Mouse (Mus musculus) lung, embryonic 14.5 days (tissue): ENCODE data around the gene Fbxw7. TPM values are rescaled to one million over a fixed set of nuclear protein-coding genes. Genes with fewer than 3 reads are reported as not detected.

Experiments
- ATAC-seq: fragments of 200-750 bp; cut with Nextera tagmentation; 2 replicates; pipeline ENCODE4 v1.8.0; 2017; ENCODE audit warnings: mild to moderate bottlenecking, moderate TSS enrichment, moderate library complexity; ENCODE audit not compliant: insufficient read depth
- DNase-seq: peaks from one replicate; pipeline ENCODE4 v3.0.0-alpha.2; 2015
- H3K27ac ChIP-seq: fragments of 300-500 bp; sonication (generic); 2 replicates; pipeline ENCODE4 v1.5.1; 2014; ENCODE audit warnings: low read depth, mild to moderate bottlenecking, moderate library complexity
- H3K27me3 ChIP-seq: fragments of 300-500 bp; sonication (generic); 2 replicates; pipeline ENCODE4 v1.6.1; 2014; ENCODE audit warnings: low read length, control low read depth; ENCODE audit not compliant: insufficient read depth
- H3K36me3 ChIP-seq: fragments of 300-500 bp; sonication (generic); 2 replicates; pipeline ENCODE4 v1.6.1; 2014; ENCODE audit warnings: control low read depth; ENCODE audit not compliant: insufficient read depth
- H3K4me1 ChIP-seq: fragments of 300-500 bp; sonication (generic); 2 replicates; pipeline ENCODE4 v1.6.1; 2014; ENCODE audit warnings: antibody characterized with exemption, control low read depth; ENCODE audit not compliant: insufficient read depth
- H3K4me2 ChIP-seq: fragments of 300-500 bp; sonication (generic); 2 replicates; pipeline ENCODE4 v1.6.1; 2014; ENCODE audit warnings: mild to moderate bottlenecking
- H3K4me3 ChIP-seq: fragments of 300-500 bp; sonication (generic); 2 replicates; pipeline ENCODE4 v1.5.1; 2014; ENCODE audit warnings: low read depth, low read length
- H3K9ac ChIP-seq: fragments of 300-500 bp; sonication (generic); 2 replicates; pipeline ENCODE4 v1.6.1; 2014
- H3K9me3 ChIP-seq: fragments of 300-500 bp; sonication (generic); 2 replicates; pipeline ENCODE4 v1.6.1; 2016; ENCODE audit warnings: low read depth, low read length, control low read depth
- CTCF ChIP-seq: IDR thresholded peaks from 2 replicates; pipeline ENCODE4 v1.5.1; 2016; ENCODE audit warnings: antibody characterized with exemption, low read depth
- WGBS: fragments of 180-500 bp; shearing (Covaris S2); extraction: QIAGEN DNeasy Blood & Tissue Kit; methylation state at CpG from one replicate; pipeline ENCODE4 v1.1.7; 2014; 5-methylcytosine and 5-hydroxymethylcytosine counted together
- polyA plus RNA-seq: library from polyadenylated mRNA; unstranded; fragments of >200 nt; fragmentation: Nextera tagmentation; extraction: Ambion mirVana; gene quantifications from 2 replicates; pipeline ENCODE4 v1.2.1, GENCODE M21; 2014

Fbxw7 gene
- polyA plus RNA-seq, 1 experiment from 2014 or later, result 9.8 TPM

GRCm38 (mm10) chr3:84813436-84814156 lies 1.5 kb upstream of the Fbxw7 start:
- ATAC-seq (no peak; the same call in 1 of the 2 replicates), DNase-seq (peak; percentile 8)
- Histone ChIP-seq H3K4me2 (peak overlapping the region; percentile 92), H3K27ac (peak overlapping the region; percentile 95), H3K4me3 (peak overlapping the region; percentile 97), H3K9ac (peak overlapping the region; percentile 73), H3K36me3 (no peaks in the 10 kb centered on the region), H3K27me3 (no peaks in the 10 kb centered on the region), H3K4me1 (peaks cover 11% of the 10 kb centered on the region; the same call in 1 of the 2 replicates), H3K9me3 (no peaks in the 10 kb centered on the region)
- WGBS, result under 1% methylated on average over 29 of the region's 29 CpGs
- no peak for TF ChIP-seq CTCF

GRCm38 (mm10) chr3:84814157-84814761 lies 809 bp upstream of the Fbxw7 start:
- Histone ChIP-seq H3K36me3 (no peaks in the 10 kb centered on the region), H3K4me2 (peak overlapping the region; percentile 99), H3K4me1 (peaks cover 11% of the 10 kb centered on the region; the same call in 1 of the 2 replicates), H3K27me3 (no peaks in the 10 kb centered on the region), H3K4me3 (peak overlapping the region; percentile 97), H3K9me3 (no peaks in the 10 kb centered on the region), H3K9ac (peak overlapping the region; percentile 84), H3K27ac (peak overlapping the region; percentile 95)
- DNase-seq (peak; percentile 100), ATAC-seq (peak; percentile 98)
- no peak for TF ChIP-seq CTCF
- 0% methylated on average over 55 of the region's 60 CpGs for WGBS

GRCm38 (mm10) chr3:84815461-84815860 lies 393 bp downstream of the Fbxw7 start:
- H3K27ac ChIP-seq, result peak overlapping the region; percentile 95; the same call in 1 of the 2 replicates
- H3K4me3 ChIP-seq, result peak overlapping the region; percentile 97
- peaks cover 11% of the 10 kb centered on the region; the same call in 1 of the 2 replicates for H3K4me1 ChIP-seq
- H3K9ac ChIP-seq, result peak overlapping the region; percentile 84
- H3K27me3 ChIP-seq, result no peaks in the 10 kb centered on the region
- H3K36me3 ChIP-seq, result no peaks in the 10 kb centered on the region
- ATAC-seq (peak; percentile 10; the same call in 1 of the 2 replicates), DNase-seq (peak; percentile 55)
- H3K9me3 ChIP-seq, result no peaks in the 10 kb centered on the region
- WGBS, result 0% methylated on average over 29 of the region's 29 CpGs
- no peak for TF ChIP-seq CTCF
- H3K4me2 ChIP-seq, result peak overlapping the region; percentile 99

GRCm38 (mm10) chr3:84816951-84817350 lies 1.9 kb downstream of the Fbxw7 start:
- Histone ChIP-seq H3K9ac (no peak overlapping the region), H3K36me3 (no peaks in the 10 kb centered on the region), H3K4me1 (peaks cover 11% of the 10 kb centered on the region; the same call in 1 of the 2 replicates), H3K4me3 (no peak overlapping the region), H3K27me3 (no peaks in the 10 kb centered on the region), H3K4me2 (no peak overlapping the region; the same call in 1 of the 2 replicates), H3K9me3 (no peaks in the 10 kb centered on the region), H3K27ac (no peak overlapping the region)
- DNase-seq, result no peak
- ATAC-seq, result no peak
- WGBS, result 71% methylated on average over 1 of the region's 1 CpGs
- TF ChIP-seq CTCF, result no peak

- no peak overlapping the region for H3K4me3 ChIP-seq
- DNase-seq, result no peak
- WGBS, result 76% methylated on average over 2 of the region's 2 CpGs
Observed at GRCm38 (mm10) chr3:84820654-84821201, 5.7 kb downstream of the Fbxw7 start.

GRCm38 (mm10) chr3:84825990-84826389 lies 10.9 kb downstream of the Fbxw7 start:
- Histone ChIP-seq H3K9me3 (no peaks in the 10 kb centered on the region), H3K4me3 (no peak overlapping the region), H3K4me1 (no peaks in the 10 kb centered on the region), H3K4me2 (no peak overlapping the region), H3K27ac (no peak overlapping the region), H3K36me3 (no peaks in the 10 kb centered on the region), H3K27me3 (no peaks in the 10 kb centered on the region), H3K9ac (no peak overlapping the region)
- DNase-seq (no peak), ATAC-seq (no peak)
- no peak for TF ChIP-seq CTCF
- 30% methylated on average over 5 of the region's 5 CpGs for WGBS

More at GRCm38 (mm10) chr3:84820654-84821201, 5.7 kb downstream of the Fbxw7 start:
- Histone ChIP-seq H3K27ac (no peak overlapping the region), H3K4me2 (no peak overlapping the region), H3K36me3 (no peaks in the 10 kb centered on the region), H3K9me3 (no peaks in the 10 kb centered on the region), H3K9ac (no peak overlapping the region), H3K27me3 (no peaks in the 10 kb centered on the region), H3K4me1 (peaks cover 8% of the 10 kb centered on the region; the same call in 1 of the 2 replicates)
- ATAC-seq, result no peak
- TF ChIP-seq CTCF, result no peak

GRCm38 (mm10) chr3:84826405-84826804 lies 11.3 kb downstream of the Fbxw7 start:
- no peak for TF ChIP-seq CTCF
- Histone ChIP-seq H3K4me1 (no peaks in the 10 kb centered on the region), H3K9ac (no peak overlapping the region), H3K27me3 (no peaks in the 10 kb centered on the region), H3K4me2 (no peak overlapping the region), H3K4me3 (no peak overlapping the region), H3K27ac (no peak overlapping the region), H3K9me3 (no peaks in the 10 kb centered on the region), H3K36me3 (no peaks in the 10 kb centered on the region)
- ATAC-seq (no peak), DNase-seq (peak; percentile 33)
- 78% methylated on average over 3 of the region's 3 CpGs for WGBS
